Mouse (Mus musculus) stomach, embryonic 16.5 days (tissue): Measurements from ENCODE around the gene Sulf2. TPM values are rescaled to one million over a fixed set of nuclear protein-coding genes. Genes with fewer than 3 reads are reported as not detected.

Source experiments
- ATAC-seq: fragments of 200-750 bp; cut with Nextera tagmentation; 2 replicates; pipeline ENCODE4 v1.8.0; 2017; ENCODE audit warnings: moderate number of reproducible peaks, moderate TSS enrichment; ENCODE audit not compliant: insufficient read depth, low FRiP score
- H3K27ac ChIP-seq: fragments of 300-500 bp; sonication (generic); 2 replicates; pipeline ENCODE4 v1.5.1; 2014; ENCODE audit warnings: low read length
- H3K27me3 ChIP-seq: fragments of 300-500 bp; sonication (generic); 2 replicates; pipeline ENCODE4 v1.6.1; 2014; ENCODE audit warnings: low read length, control low read depth, mixed read lengths; ENCODE audit not compliant: control insufficient read depth, insufficient read depth
- H3K36me3 ChIP-seq: fragments of 300-500 bp; sonication (generic); 2 replicates; pipeline ENCODE4 v1.6.1; 2014; ENCODE audit warnings: low read length; ENCODE audit not compliant: control insufficient read depth, insufficient read depth
- H3K4me1 ChIP-seq: fragments of 300-500 bp; sonication (generic); 2 replicates; pipeline ENCODE4 v1.6.1; 2014; ENCODE audit warnings: low read length, control low read depth, mixed read lengths; ENCODE audit not compliant: control insufficient read depth, insufficient read depth
- H3K4me2 ChIP-seq: fragments of 300-500 bp; sonication (generic); 2 replicates; pipeline ENCODE4 v1.6.1; 2014; ENCODE audit warnings: low read depth, low read length, mixed read lengths
- H3K4me3 ChIP-seq: fragments of 300-500 bp; sonication (generic); replicated peaks from 2 replicates; pipeline ENCODE4 v1.5.1; 2014; ENCODE audit warnings: mild to moderate bottlenecking, low read length
- H3K9ac ChIP-seq: fragments of 300-500 bp; sonication (generic); 2 replicates; pipeline ENCODE4 v1.6.1; 2014; ENCODE audit warnings: low read length
- H3K9me3 ChIP-seq: fragments of 300-500 bp; sonication (generic); replicated peaks from 2 replicates; pipeline ENCODE4 v1.6.1; 2016; ENCODE audit warnings: low read length, control low read depth; ENCODE audit not compliant: control insufficient read depth
- WGBS: fragments of 180-500 bp; shearing (Covaris S2); extraction: QIAGEN DNeasy Blood & Tissue Kit; methylation state at CpG from one replicate; pipeline ENCODE4 v1.1.7; 2014; 5-methylcytosine and 5-hydroxymethylcytosine counted together
- polyA plus RNA-seq: library from polyadenylated mRNA; unstranded; fragments of >200 nt; fragmentation: Nextera tagmentation; extraction: Ambion mirVana; gene quantifications from 2 replicates; pipeline ENCODE4 v1.2.1, GENCODE M21; 2015

The Sulf2 gene
- 119 and 124 TPM in 2 replicates for polyA plus RNA-seq

DNA sequence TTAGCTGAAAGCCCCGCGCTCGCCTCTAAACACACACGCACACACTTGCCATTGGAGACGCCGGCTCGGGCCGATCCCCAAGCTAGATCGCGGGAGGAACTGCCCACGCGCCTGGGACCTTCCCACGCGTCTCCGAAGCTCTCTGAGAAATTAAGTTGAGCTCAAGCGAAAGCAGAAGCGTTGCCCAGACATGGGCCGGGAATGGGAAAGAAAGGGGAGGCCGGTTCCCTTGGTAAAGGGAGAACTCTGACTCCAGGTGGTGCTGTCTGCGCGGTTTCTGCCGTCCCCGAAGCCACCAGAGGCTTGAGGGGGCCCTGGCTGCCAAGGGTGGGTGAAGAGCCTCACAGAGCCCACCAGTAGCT is at the start of gene Sulf2:
Gene Sulf2, minus strand, starts transcription at position 210 of the 362 bp plus-strand sequence.
- H3K4me1 ChIP-seq: peaks cover 40% of the 10 kb centered on the region
- peak within 1 kb of the TSS; percentile 94 for H3K4me2 ChIP-seq
- H3K4me3 ChIP-seq: peak within 1 kb of the TSS; percentile 75
- ATAC-seq: peak; percentile 56; the same call in 1 of the 2 replicates
- H3K36me3 ChIP-seq: no peaks in the 10 kb centered on the region
- peak within 1 kb of the TSS; percentile 91 for H3K9ac ChIP-seq
- no peaks in the 10 kb centered on the region for H3K27me3 ChIP-seq
- WGBS: under 1% methylated on average over 23 of the region's 23 CpGs
- no peaks in the 10 kb centered on the region for H3K9me3 ChIP-seq
- peak within 1 kb of the TSS; percentile 94 for H3K27ac ChIP-seq

- Histone ChIP-seq H3K27ac (peak overlapping the region; percentile 66), H3K4me1 (no peaks in the 10 kb centered on the region), H3K27me3 (no peaks in the 10 kb centered on the region), H3K4me3 (no peak overlapping the region), H3K9ac (no peak overlapping the region), H3K9me3 (no peaks in the 10 kb centered on the region), H3K36me3 (no peaks in the 10 kb centered on the region), H3K4me2 (no peak overlapping the region)
- 81% methylated on average over 13 of the region's 13 CpGs for WGBS
- no peak for ATAC-seq
Observed at GRCm38 (mm10) chr2:166204174-166204573, 48.7 kb upstream of the Sulf2 start.

DNA sequence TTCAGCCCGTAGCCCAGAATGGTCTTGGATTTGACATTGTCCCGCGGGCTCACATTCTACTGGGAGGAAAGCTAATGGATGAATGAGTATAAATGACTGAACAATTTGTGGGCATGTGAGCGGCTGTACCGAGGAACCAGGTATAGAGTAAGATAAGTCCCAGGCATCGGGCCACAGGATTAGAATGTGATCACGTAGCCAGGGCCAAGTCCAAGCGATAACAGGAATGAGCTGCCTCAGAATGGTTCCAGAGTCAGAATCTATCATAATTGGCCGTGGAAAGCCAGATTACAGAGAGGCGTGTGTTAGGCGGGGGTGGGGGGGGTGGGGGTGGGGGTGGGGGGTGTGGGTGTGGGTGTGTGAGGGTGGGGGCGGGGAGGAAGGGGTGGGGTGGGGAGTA is 48.2 kb upstream of the Sulf2 start:
- Histone ChIP-seq H3K27me3 (no peaks in the 10 kb centered on the region), H3K9ac (no peak overlapping the region), H3K36me3 (no peaks in the 10 kb centered on the region), H3K9me3 (no peaks in the 10 kb centered on the region), H3K4me1 (no peaks in the 10 kb centered on the region), H3K4me2 (no peak overlapping the region), H3K27ac (no peak overlapping the region; the same call in 1 of the 2 replicates), H3K4me3 (no peak overlapping the region)
- peak; percentile 82; the same call in 1 of the 2 replicates for ATAC-seq
- WGBS: 70% methylated on average over 11 of the region's 12 CpGs

- H3K4me3 ChIP-seq: no peak overlapping the region
- peak; percentile 61; the same call in 1 of the 2 replicates for ATAC-seq
- 0 out of 2 replicates have a peak, but pooled peaks cover 4% of the 10 kb centered on the region for H3K4me1 ChIP-seq
- 58% methylated on average over 7 of the region's 7 CpGs for WGBS
- no peak overlapping the region for H3K4me2 ChIP-seq
- 0 out of 2 replicates have a peak overlapping the region, but pooled peaks have one; percentile 7 for H3K9ac ChIP-seq
- no peaks in the 10 kb centered on the region for H3K36me3 ChIP-seq
- H3K27ac ChIP-seq: no peak overlapping the region
- H3K9me3 ChIP-seq: 0 out of 2 replicates have a peak, but pooled peaks cover 3% of the 10 kb centered on the region
- no peaks in the 10 kb centered on the region for H3K27me3 ChIP-seq
Observed at GRCm38 (mm10) chr2:166197964-166198363, 42.5 kb upstream of the Sulf2 start.

DNA sequence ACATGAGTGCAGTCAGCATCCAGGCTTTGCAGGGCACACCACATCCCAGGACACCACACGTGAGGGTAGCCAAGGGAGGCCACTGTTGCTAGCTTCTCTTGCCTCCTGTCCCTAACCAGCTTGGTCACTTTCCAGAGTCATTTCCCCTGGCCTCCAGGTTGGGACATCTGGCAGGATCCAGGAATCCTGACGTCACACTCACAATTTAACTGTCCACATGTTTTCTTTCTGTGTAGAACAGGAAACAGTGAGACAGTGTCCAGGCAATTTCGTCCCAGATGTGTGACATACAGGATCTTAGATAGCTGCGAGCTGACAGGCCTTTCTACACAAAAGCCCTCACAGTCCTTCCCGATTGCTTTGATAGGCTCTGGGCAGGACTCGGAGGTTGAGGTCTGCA is 41.6 kb upstream of the Sulf2 start:
- ATAC-seq: peak; percentile 5; the same call in 1 of the 2 replicates
- Histone ChIP-seq H3K9ac (0 out of 2 replicates have a peak overlapping the region, but pooled peaks have one; percentile 21), H3K4me3 (no peak overlapping the region), H3K27me3 (no peaks in the 10 kb centered on the region), H3K9me3 (0 out of 2 replicates have a peak, but pooled peaks cover 3% of the 10 kb centered on the region), H3K27ac (no peak overlapping the region), H3K36me3 (no peaks in the 10 kb centered on the region), H3K4me2 (no peak overlapping the region), H3K4me1 (0 out of 2 replicates have a peak, but pooled peaks cover 4% of the 10 kb centered on the region)
- 49% methylated on average over 6 of the region's 6 CpGs for WGBS

- Histone ChIP-seq H3K27ac (no peak overlapping the region), H3K9ac (no peak overlapping the region), H3K36me3 (no peaks in the 10 kb centered on the region), H3K4me1 (0 out of 2 replicates have a peak, but pooled peaks cover 4% of the 10 kb centered on the region), H3K4me2 (no peak overlapping the region), H3K4me3 (no peak overlapping the region), H3K27me3 (no peaks in the 10 kb centered on the region), H3K9me3 (0 out of 2 replicates have a peak, but pooled peaks cover 3% of the 10 kb centered on the region)
- no peak for ATAC-seq
- WGBS: 68% methylated on average over 13 of the region's 13 CpGs
Observed at GRCm38 (mm10) chr2:166196080-166196786, 40.8 kb upstream of the Sulf2 start.

- Histone ChIP-seq H3K4me1 (0 out of 2 replicates have a peak, but pooled peaks cover 4% of the 10 kb centered on the region), H3K9me3 (0 out of 2 replicates have a peak, but pooled peaks cover 3% of the 10 kb centered on the region), H3K4me2 (no peak overlapping the region), H3K9ac (no peak overlapping the region), H3K27ac (no peak overlapping the region), H3K36me3 (no peaks in the 10 kb centered on the region), H3K27me3 (no peaks in the 10 kb centered on the region), H3K4me3 (no peak overlapping the region)
- ATAC-seq: no peak
- WGBS: 74% methylated on average over 6 of the region's 6 CpGs
Observed at GRCm38 (mm10) chr2:166195041-166195440, 39.6 kb upstream of the Sulf2 start.

DNA sequence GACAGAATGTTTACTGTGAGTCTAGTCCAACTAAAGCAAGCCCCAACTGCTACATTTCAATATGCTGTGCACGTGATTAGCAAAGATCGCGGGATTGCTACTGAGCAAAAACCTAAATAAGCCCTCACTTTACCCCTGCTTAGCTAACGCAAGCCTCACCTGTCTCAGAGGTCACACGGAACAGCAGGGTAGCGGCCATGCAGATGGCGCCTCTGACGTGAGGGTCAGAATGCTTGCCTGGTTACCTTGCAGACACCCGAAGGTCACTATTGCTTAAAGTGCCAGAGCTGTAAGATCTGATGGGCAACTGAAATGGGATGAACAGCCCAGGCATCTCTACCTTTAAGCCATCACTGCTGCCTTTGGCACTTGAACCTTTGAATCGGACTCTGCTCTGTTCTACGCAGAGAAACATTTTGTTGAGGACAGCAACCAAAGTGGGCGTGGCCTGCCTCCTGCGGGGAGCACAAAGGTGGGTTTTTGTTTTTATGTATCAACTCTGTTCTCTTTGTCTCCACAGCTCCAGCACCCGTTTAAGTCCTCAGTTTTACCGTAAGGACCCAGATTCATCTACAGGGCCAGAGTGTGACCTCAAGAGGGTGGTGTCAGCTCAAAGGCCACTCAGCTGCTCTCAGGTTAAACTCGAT is 38.8 kb upstream of the Sulf2 start:
- Histone ChIP-seq H3K4me2 (no peak overlapping the region), H3K9ac (no peak overlapping the region), H3K27me3 (no peaks in the 10 kb centered on the region), H3K9me3 (0 out of 2 replicates have a peak, but pooled peaks cover 3% of the 10 kb centered on the region), H3K4me1 (0 out of 2 replicates have a peak, but pooled peaks cover 4% of the 10 kb centered on the region), H3K27ac (no peak overlapping the region), H3K4me3 (no peak overlapping the region), H3K36me3 (no peaks in the 10 kb centered on the region)
- WGBS: 68% methylated on average over 16 of the region's 16 CpGs
- ATAC-seq: no peak

GRCm38 (mm10) chr2:166193509-166193908 is 38.0 kb upstream of the Sulf2 start:
- no peaks in the 10 kb centered on the region for H3K36me3 ChIP-seq
- H3K9me3 ChIP-seq: 0 out of 2 replicates have a peak, but pooled peaks cover 3% of the 10 kb centered on the region
- no peak overlapping the region for H3K9ac ChIP-seq
- no peak overlapping the region for H3K4me2 ChIP-seq
- no peak for ATAC-seq
- 0 out of 2 replicates have a peak, but pooled peaks cover 5% of the 10 kb centered on the region for H3K4me1 ChIP-seq
- no peak overlapping the region for H3K4me3 ChIP-seq
- H3K27me3 ChIP-seq: no peaks in the 10 kb centered on the region
- WGBS: 94% methylated on average over 3 of the region's 3 CpGs
- H3K27ac ChIP-seq: no peak overlapping the region
